23 mouse cellular contexts compared by ENCODE assay signal in the genomic region with DNA sequence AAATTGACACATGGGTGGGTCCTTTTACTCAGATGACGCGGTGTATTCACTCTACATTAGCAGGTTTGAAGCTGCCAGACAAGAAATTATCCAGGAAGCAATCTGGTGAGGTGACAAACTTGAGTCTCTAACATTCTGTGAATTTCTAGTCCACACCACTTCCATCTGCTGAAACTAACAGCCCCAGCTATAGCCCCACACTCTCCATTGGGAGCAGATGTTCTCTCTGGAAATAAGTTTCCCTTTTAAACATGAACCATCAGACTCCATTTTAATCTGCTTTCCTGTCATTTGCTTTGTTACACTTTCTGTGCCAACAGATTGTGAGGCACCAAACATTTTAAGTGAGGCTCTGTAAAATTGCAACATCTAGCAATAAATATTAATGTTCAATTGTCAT.
"Had no signal": no experiment of that assay in that cellular context is flagged by ENCODE, and none has a peak within 500 bp of the region (broad histone marks: within the 10 kb centered on the region; RNA-seq: fewer than 3 reads in every experiment).

No protein-coding gene starts in this region.

- H3K4me2 ChIP-seq: kidney, embryonic 15.5 days; limb, embryonic 12.5 days; limb, embryonic 15.5 days; liver, embryonic 11.5 days; lung, embryonic 15.5 days; midbrain, embryonic 13.5 days; neural tube, embryonic 13.5 days had no signal

- H3K9ac ChIP-seq: kidney, embryonic 15.5 days; limb, embryonic 12.5 days; limb, embryonic 15.5 days; liver, embryonic 14.5 days; liver, postnatal 0 days; lung, embryonic 15.5 days; midbrain, embryonic 13.5 days; neural tube, embryonic 13.5 days had no signal

- H3K4me1 ChIP-seq: kidney, embryonic 15.5 days; limb, embryonic 12.5 days; limb, embryonic 15.5 days; lung, embryonic 15.5 days; megakaryocyte, embryonic 14.5 days; midbrain, embryonic 10.5 days; midbrain, embryonic 13.5 days; neural tube, embryonic 13.5 days had no signal

- H3K36me3 ChIP-seq: kidney, embryonic 15.5 days; limb, embryonic 12.5 days; limb, embryonic 15.5 days; lung, embryonic 15.5 days; midbrain, embryonic 10.5 days; midbrain, embryonic 13.5 days; neural tube, embryonic 13.5 days had no signal

- H3K9me3 ChIP-seq: kidney, embryonic 15.5 days; limb, embryonic 12.5 days; limb, embryonic 15.5 days; lung, embryonic 15.5 days; megakaryocyte, embryonic 14.5 days; midbrain, embryonic 10.5 days; midbrain, embryonic 13.5 days; neural tube, embryonic 13.5 days had no signal

- H3K27ac ChIP-seq: kidney, embryonic 15.5 days; limb, embryonic 12.5 days; limb, embryonic 15.5 days; liver, embryonic 14.5 days; lung, embryonic 15.5 days; midbrain, embryonic 10.5 days; midbrain, embryonic 13.5 days; neural tube, embryonic 13.5 days; stomach, postnatal 0 days had no signal

- H3K27me3 ChIP-seq: limb, embryonic 15.5 days; lung, embryonic 15.5 days; megakaryocyte, embryonic 14.5 days; midbrain, embryonic 13.5 days; neural tube, embryonic 13.5 days had no signal

- H3K4me3 ChIP-seq: kidney, embryonic 15.5 days; limb, embryonic 12.5 days; limb, embryonic 15.5 days; lung, embryonic 15.5 days; megakaryocyte, embryonic 14.5 days; midbrain, embryonic 10.5 days; midbrain, embryonic 13.5 days; myocyte; neural tube, embryonic 13.5 days had no signal

- DNase-seq: kidney, adult 8-10 months; kidney, postnatal 10 days; kidney, postnatal 36 days; left cerebral cortex, postnatal 4 days; liver, postnatal 0 days; lung, postnatal 10 days; lung, postnatal 36 days; retina, postnatal 1 day; right cerebral cortex, postnatal 4 days; thymus, postnatal 36 days had no signal

- ATAC-seq: liver, postnatal 0 days; midbrain, embryonic 13.5 days; midbrain, embryonic 16.5 days had no signal
